8 mouse cellular contexts compared by ENCODE assay signal in genomic region chr1:59481456-59482291, GRCm38 (mm10). TPM values are rescaled to one million over a fixed set of nuclear protein-coding genes. Genes with fewer than 3 reads are reported as not detected.
A peak's percentile ranks its signal among the peaks of the same experiment; 100 is the strongest.
DNase-seq lines count a peak whose midpoint lies in the region; ATAC-seq and TF ChIP-seq lines count a peak whose summit lies in the region.

No protein-coding gene starts in this region.

- peak; percentile 22; the same call in 1 of the 2 replicates for TF ChIP-seq CTCF in liver, embryonic 14.5 days (IDR thresholded peaks at IDR 0.05; ENCODE audit: low read depth)
- peak; percentile 48 for TF ChIP-seq CTCF in stomach, postnatal 0 days (IDR thresholded peaks at IDR 0.05; ENCODE audit: low read depth)

- peaks cover 41% of the 10 kb centered on the region for H3K27me3 ChIP-seq in heart, embryonic 15.5 days
- H3K27me3 ChIP-seq in liver, embryonic 14.5 days (ENCODE audit: control insufficient read depth, insufficient read depth, low read length): peaks cover 6% of the 10 kb centered on the region
- H3K27me3 ChIP-seq in neural tube, embryonic 11.5 days (ENCODE audit: control insufficient read depth, insufficient read depth, low read length): no peaks in the 10 kb centered on the region
- no peaks in the 10 kb centered on the region for H3K27me3 ChIP-seq in stomach, postnatal 0 days (ENCODE audit: control insufficient read depth, insufficient read depth, low read length)

- peak overlapping the region; percentile 74 for H3K9ac ChIP-seq in heart, embryonic 15.5 days
- peak overlapping the region; percentile 47 for H3K9ac ChIP-seq in liver, embryonic 14.5 days (replicated peaks)
- peak overlapping the region; percentile 77 for H3K9ac ChIP-seq in neural tube, embryonic 11.5 days (ENCODE audit: low read length)
- peak overlapping the region; percentile 86 for H3K9ac ChIP-seq in stomach, postnatal 0 days (ENCODE audit: low read length)

- under 1% methylated on average over 57 of the region's 57 CpGs for WGBS in heart, embryonic 15.5 days
- under 1% methylated on average over 57 of the region's 57 CpGs for WGBS in liver, embryonic 14.5 days (ENCODE audit: insufficient replicate concordance)
- under 1% methylated on average over 56 of the region's 57 CpGs for WGBS in neural tube, embryonic 11.5 days
- under 1% methylated on average over 53 of the region's 57 CpGs for WGBS in stomach, postnatal 0 days

- no peak for TF ChIP-seq EP300 in liver, embryonic 14.5 days (IDR thresholded peaks at IDR 0.05; ENCODE audit: low read depth)
- no peak for TF ChIP-seq EP300 in stomach, postnatal 0 days (optimal IDR thresholded peaks at IDR 0.05)

- no peaks in the 10 kb centered on the region for H3K36me3 ChIP-seq in heart, embryonic 15.5 days
- H3K36me3 ChIP-seq in liver, embryonic 14.5 days (replicated peaks; ENCODE audit: control insufficient read depth, insufficient read depth, low read depth): no peaks in the 10 kb centered on the region
- H3K36me3 ChIP-seq in neural tube, embryonic 11.5 days (ENCODE audit: control insufficient read depth, insufficient read depth, low read length): no peaks in the 10 kb centered on the region
- no peaks in the 10 kb centered on the region for H3K36me3 ChIP-seq in stomach, postnatal 0 days (ENCODE audit: control insufficient read depth, insufficient read depth, low read length)

- peak overlapping the region; percentile 89 for H3K4me3 ChIP-seq in brown adipose tissue, adult 24 weeks (ENCODE audit: insufficient read depth, low read depth, low read length)
- H3K4me3 ChIP-seq in heart, embryonic 15.5 days: peak overlapping the region; percentile 69
- H3K4me3 ChIP-seq in liver, embryonic 14.5 days (ENCODE audit: insufficient read depth in 1 of 2, low read depth in 2 of 2, low read length in 2 of 2): peak overlapping the region; percentile 58 to 82
- H3K4me3 ChIP-seq in neural tube, embryonic 11.5 days (ENCODE audit: low read depth, low read length): peak overlapping the region; percentile 80
- H3K4me3 ChIP-seq in stomach, postnatal 0 days (ENCODE audit: low read depth, low read length): peak overlapping the region; percentile 79

- H3K9me3 ChIP-seq in heart, embryonic 15.5 days (replicated peaks): no peaks in the 10 kb centered on the region
- no peaks in the 10 kb centered on the region for H3K9me3 ChIP-seq in liver, embryonic 14.5 days (ENCODE audit: control insufficient read depth, low read length)
- H3K9me3 ChIP-seq in neural tube, embryonic 11.5 days (ENCODE audit: control insufficient read depth, low read length): no peaks in the 10 kb centered on the region
- no peaks in the 10 kb centered on the region for H3K9me3 ChIP-seq in stomach, postnatal 0 days (ENCODE audit: control insufficient read depth, low read length)

- peak; percentile 94 for DNase-seq in CD4-positive, CD25-positive, alpha-beta regulatory T cell, adult 2 months (ENCODE audit: low read depth, low spot score)
- DNase-seq in fibroblast of lung, adult 2 months (ENCODE audit: low read depth): peak; percentile 91
- DNase-seq in kidney, postnatal 25 days: peak; percentile 97 to 98
- peak; percentile 85 to 89 (median 87) for DNase-seq in liver, embryonic 14.5 days (ENCODE audit: low read depth in 3 of 3, low spot score in 3 of 3)
- peak; percentile 97 for DNase-seq in neural tube, embryonic 11.5 days (ENCODE audit: low spot score)
- peak; percentile 94 for DNase-seq in stomach, postnatal 0 days (ENCODE audit: low spot score)

- ATAC-seq in heart, embryonic 15.5 days (replicated peaks; ENCODE audit: insufficient number of reproducible peaks, insufficient read depth, low FRiP score, low read depth): peak; percentile 96
- peak; percentile 92 for ATAC-seq in liver, embryonic 14.5 days (ENCODE audit: insufficient read depth)
- ATAC-seq in neural tube, embryonic 11.5 days (ENCODE audit: insufficient read depth, low FRiP score, low TSS enrichment): peak; percentile 91
- peak; percentile 96 for ATAC-seq in stomach, postnatal 0 days (ENCODE audit: low FRiP score, low TSS enrichment)

- peak overlapping the region; percentile 92 for H3K27ac ChIP-seq in brown adipose tissue, adult 24 weeks (replicated peaks; ENCODE audit: low read depth, low read length)
- peak overlapping the region; percentile 86 for H3K27ac ChIP-seq in heart, embryonic 15.5 days
- H3K27ac ChIP-seq in liver, embryonic 14.5 days: no peak overlapping the region; the same call in 1 of the 2 replicates
- peak overlapping the region; percentile 84 for H3K27ac ChIP-seq in neural tube, embryonic 11.5 days (ENCODE audit: low read depth, low read length)
- peak overlapping the region; percentile 92 for H3K27ac ChIP-seq in stomach, postnatal 0 days (replicated peaks)

- H3K4me1 ChIP-seq in brown adipose tissue, adult 24 weeks (ENCODE audit: control insufficient read depth, insufficient read depth, insufficient read length, low read length): peaks cover 6% of the 10 kb centered on the region; the same call in 1 of the 2 replicates
- peaks cover 29% of the 10 kb centered on the region for H3K4me1 ChIP-seq in heart, embryonic 15.5 days (replicated peaks)
- peaks cover 0 to 6% of the 10 kb centered on the region in 2 experiments; a peak in 2 of 4 replicates for H3K4me1 ChIP-seq in liver, embryonic 14.5 days (replicated peaks; ENCODE audit: control insufficient read depth in 2 of 2, insufficient read depth in 2 of 2, low read length in 1 of 2)
- H3K4me1 ChIP-seq in neural tube, embryonic 11.5 days (ENCODE audit: control insufficient read depth, insufficient read depth, low read length): peaks cover 14% of the 10 kb centered on the region
- peaks cover 9% of the 10 kb centered on the region; the same call in 1 of the 2 replicates for H3K4me1 ChIP-seq in stomach, postnatal 0 days (replicated peaks; ENCODE audit: control insufficient read depth, insufficient read depth)

- peak overlapping the region; percentile 97 for H3K4me2 ChIP-seq in heart, embryonic 15.5 days
- peak overlapping the region; percentile 63 for H3K4me2 ChIP-seq in liver, embryonic 14.5 days (ENCODE audit: low read depth)
- H3K4me2 ChIP-seq in neural tube, embryonic 11.5 days (ENCODE audit: low read depth): peak overlapping the region; percentile 93
- H3K4me2 ChIP-seq in stomach, postnatal 0 days (replicated peaks; ENCODE audit: low read depth): peak overlapping the region; percentile 95

RNA-seq across cellular contexts. Expression of gene Fzd7, which starts 0.6 kb away (rescaled TPM):
- polyA plus RNA-seq in brown adipose tissue, adult 24 weeks (2012; ENCODE audit: insufficient read depth, insufficient read length, missing spikeins): 6.4 and 6.6 TPM in 2 replicates
- polyA plus RNA-seq in heart, embryonic 15.5 days (2015; fragmentation: Nextera tagmentation; extraction: Ambion mirVana): 3.0 and 4.5 TPM in 2 replicates
- polyA plus RNA-seq in liver, embryonic 14.5 days (2012; rRNA removed): 2.4 and 2.6 TPM in 2 replicates
- polyA plus RNA-seq in liver, embryonic 14.5 days (2014; fragmentation: Nextera tagmentation; extraction: Ambion mirVana): 1.3 and 1.5 TPM in 2 replicates
- polyA plus RNA-seq in neural tube, embryonic 11.5 days (2014; fragmentation: Nextera tagmentation; extraction: Ambion mirVana): 16.9 and 17.6 TPM in 2 replicates
- 3.9 and 4.5 TPM in 2 replicates for polyA plus RNA-seq in stomach, postnatal 0 days (2015; fragmentation: Nextera tagmentation; extraction: Ambion mirVana)

RNA-seq across cellular contexts. Expression of gene Gm973, which starts 34.4 kb away (rescaled TPM):
- polyA plus RNA-seq in brown adipose tissue, adult 24 weeks (2012; ENCODE audit: insufficient read depth, insufficient read length, missing spikeins): 1.3 and 1.9 TPM in 2 replicates
- 0.33 and 0.34 TPM in 2 replicates for polyA plus RNA-seq in heart, embryonic 15.5 days (2015; fragmentation: Nextera tagmentation; extraction: Ambion mirVana)
- polyA plus RNA-seq in liver, embryonic 14.5 days (2012; rRNA removed): 0.03 and 0.05 TPM in 2 replicates
- polyA plus RNA-seq in liver, embryonic 14.5 days (2014; fragmentation: Nextera tagmentation; extraction: Ambion mirVana): not detected in 2 replicates
- polyA plus RNA-seq in neural tube, embryonic 11.5 days (2014; fragmentation: Nextera tagmentation; extraction: Ambion mirVana): 4.0 and 4.4 TPM in 2 replicates
- polyA plus RNA-seq in stomach, postnatal 0 days (2015; fragmentation: Nextera tagmentation; extraction: Ambion mirVana): 0.51 and 1.2 TPM in 2 replicates
